Mouse (Mus musculus): Measurements from ENCODE around the gene Ceacam15.
"Not testable (repeated sequence)": the region's sequence is repeated elsewhere in the genome, so short reads cannot be mapped to it uniquely, and the experiment has no call there.

Gene Ceacam15

GRCm38 (mm10) chr7:16675605-16676004 is at the start of gene Ceacam15:
Ceacam15 (minus strand) TSS chr7:16675705.
- in situ Hi-C loops (cut with MboI; ENCODE audit: unreplicated experiment in 2 of 2) = no loop called here

DNA sequence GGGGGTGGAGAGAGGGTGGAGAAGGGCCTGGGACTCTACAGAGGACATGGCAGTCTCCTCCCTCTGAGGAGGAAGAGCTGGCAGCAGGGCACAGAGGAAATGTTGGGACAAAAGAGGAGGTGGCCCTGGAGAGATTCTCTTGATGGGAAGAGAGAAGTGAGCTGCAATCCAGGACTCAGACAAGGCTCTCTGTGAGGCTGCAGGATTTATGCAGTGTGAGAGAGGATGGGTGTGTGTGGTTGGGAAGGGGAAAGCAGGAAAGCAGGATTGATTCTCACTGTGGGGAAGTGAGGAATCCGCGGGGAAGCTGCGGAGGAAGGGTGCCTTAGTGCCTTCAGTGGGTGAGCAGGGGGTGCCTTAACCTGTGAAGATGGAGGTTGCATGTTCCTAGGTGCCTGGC is 47.0 kb upstream of the Ceacam15 start:
- in situ Hi-C loops (cut with MboI; ENCODE audit: unreplicated experiment in 2 of 2) = not testable (repeated sequence)

DNA sequence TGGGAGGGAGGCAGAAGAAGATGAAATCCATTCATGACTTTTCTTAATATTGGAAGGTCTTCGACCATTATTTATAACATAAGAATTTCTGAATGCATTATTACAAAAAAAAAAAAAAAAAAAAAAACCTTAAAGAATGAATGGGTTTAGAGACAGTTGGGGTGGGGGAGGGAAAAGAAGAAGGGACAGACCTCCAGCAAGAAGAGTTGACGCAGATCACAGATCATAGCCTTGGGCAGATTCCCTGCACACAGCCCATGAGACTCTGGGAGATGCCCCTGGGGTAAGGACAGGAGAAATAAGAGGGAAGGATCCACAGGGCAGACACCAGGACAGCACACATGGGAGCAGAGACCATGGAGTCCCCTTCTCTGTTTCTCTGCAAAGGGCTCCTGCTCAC is 46.1 kb upstream of the Ceacam15 start, which contains the start of gene Ceacam9:
Gene Ceacam9, plus strand, starts transcription at position 301 of the 400 bp plus-strand sequence.
- in situ Hi-C loops (cut with MboI; ENCODE audit: unreplicated experiment in 2 of 2) = no loop called here

- in situ Hi-C loops (cut with MboI; ENCODE audit: unreplicated experiment in 2 of 2) = not testable (repeated sequence)
Measured at GRCm38 (mm10) chr7:16716456-16717152, 41.1 kb upstream of the Ceacam15 start.

GRCm38 (mm10) chr7:16712633-16713415 is 37.3 kb upstream of the Ceacam15 start:
- in situ Hi-C loops (cut with MboI; ENCODE audit: unreplicated experiment in 2 of 2) = no loop called here

DNA sequence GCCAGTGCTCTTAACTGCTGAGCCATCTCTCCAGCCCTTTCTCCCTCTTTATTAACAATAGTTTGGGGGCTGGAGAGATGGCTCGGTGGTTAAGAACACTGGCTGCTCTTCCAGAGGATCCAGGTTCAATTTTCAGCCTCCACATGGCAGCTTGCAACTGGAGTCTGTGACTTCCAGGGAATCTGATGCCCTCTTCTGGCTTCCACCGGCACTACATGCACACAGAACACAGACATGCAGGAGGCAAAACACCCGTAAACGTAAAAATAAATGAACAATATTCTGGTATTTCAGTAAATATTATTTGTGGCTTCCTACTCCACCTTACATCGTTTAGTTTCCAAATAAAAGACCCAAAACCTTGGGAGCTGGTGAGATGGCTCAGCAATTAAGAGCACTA is 35.1 kb upstream of the Ceacam15 start:
- in situ Hi-C loops (cut with MboI; ENCODE audit: unreplicated experiment in 2 of 2) = no loop called here

DNA sequence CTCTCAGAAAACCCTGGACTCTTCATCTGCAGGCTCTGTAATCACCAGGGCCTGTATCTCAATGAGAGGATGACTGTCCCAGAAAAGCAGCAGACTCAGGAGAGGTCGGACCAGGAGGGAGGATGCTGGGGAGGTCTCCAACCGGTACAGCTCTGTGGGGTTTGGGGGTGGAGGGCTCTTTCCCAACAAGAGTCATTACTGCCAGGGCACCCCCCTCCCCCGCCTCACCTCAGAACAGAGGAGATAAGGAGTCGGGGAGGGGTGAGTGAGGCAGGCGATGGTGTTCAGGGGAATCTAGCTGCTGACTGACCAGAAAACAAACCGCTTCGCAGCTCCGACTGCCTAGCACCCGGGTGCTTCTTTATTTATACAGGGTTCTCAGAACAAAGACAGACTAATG is 32.7 kb upstream of the Ceacam15 start:
- in situ Hi-C loops (cut with MboI; ENCODE audit: unreplicated experiment in 2 of 2) = no loop called here

GRCm38 (mm10) chr7:16706385-16706784 is 30.9 kb upstream of the Ceacam15 start:
- in situ Hi-C loops (cut with MboI; ENCODE audit: unreplicated experiment in 2 of 2) = no loop called here

DNA sequence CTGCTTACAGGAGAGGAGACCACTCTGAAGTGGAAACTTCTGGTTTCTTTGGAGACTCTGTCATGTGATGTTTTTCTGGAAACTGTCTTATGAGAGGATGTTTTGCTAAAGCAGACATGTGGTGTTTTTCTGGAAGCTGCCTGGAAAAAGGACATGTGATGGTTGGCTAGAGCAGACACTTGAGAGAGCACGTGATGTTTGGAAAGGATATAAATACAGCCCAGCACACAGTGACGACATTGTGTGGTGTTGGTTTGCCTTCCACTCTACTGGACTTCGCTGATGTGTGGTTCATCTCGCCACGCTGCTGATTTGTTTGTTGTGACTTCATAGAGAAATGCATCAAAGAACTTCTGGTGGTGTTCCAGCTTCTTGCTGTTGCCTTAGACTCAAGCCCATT is 25.1 kb upstream of the Ceacam15 start:
- in situ Hi-C loops (cut with MboI; ENCODE audit: unreplicated experiment in 2 of 2) = no loop called here

GRCm38 (mm10) chr7:16699042-16699441 is 23.5 kb upstream of the Ceacam15 start:
- in situ Hi-C loops (cut with MboI; ENCODE audit: unreplicated experiment in 2 of 2) = loop anchor here (5.0 to 10.0 kb wide), 3 partner anchors 33 to 194 kb away; no protein-coding TSS in a partner anchor

DNA sequence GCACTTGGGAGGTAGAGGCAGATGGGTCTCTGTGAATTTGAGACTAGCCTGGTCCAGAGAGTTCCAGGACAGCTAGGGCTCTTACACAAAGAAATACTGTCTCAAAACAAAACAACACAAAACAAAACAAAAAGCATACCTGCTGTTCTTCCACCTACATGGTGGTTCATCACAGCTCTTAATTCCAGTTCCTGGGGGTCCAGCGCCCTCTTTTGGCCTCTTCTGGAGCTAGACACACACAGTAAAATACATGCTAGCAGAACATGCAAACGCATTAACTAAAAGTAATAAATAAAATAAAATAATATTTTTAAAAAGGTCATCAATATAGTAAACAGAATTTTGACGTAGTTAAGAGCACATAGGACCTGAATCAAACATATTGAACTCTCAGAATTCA is 19.5 kb upstream of the Ceacam15 start:
- in situ Hi-C loops (cut with MboI; ENCODE audit: unreplicated experiment in 2 of 2) = loop anchor here (5.0 to 10.0 kb wide), 3 partner anchors 37 to 190 kb away; no protein-coding TSS in a partner anchor

DNA sequence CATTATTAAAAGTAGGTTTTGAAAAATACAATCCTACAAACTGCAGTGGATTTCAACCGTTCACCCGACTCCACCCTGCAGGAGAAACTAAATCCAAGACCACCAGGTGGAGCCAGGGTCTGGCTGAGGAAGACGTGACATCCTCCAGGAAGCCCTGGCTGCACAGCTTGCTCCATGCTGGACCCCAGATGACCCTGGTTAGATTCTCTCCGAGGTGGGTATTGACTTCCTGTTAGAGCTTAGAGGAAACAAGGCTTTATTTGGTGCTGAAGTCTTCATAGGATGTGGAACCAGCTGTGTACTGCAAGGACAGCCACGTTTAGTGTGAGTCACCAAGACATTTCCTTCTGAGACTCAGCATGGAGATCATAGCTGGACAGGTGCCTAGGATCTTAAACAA is 13.7 kb upstream of the Ceacam15 start:
- in situ Hi-C loops (cut with MboI; ENCODE audit: unreplicated experiment in 2 of 2) = no loop called here

GRCm38 (mm10) chr7:16680194-16680593 is 4.7 kb upstream of the Ceacam15 start:
- in situ Hi-C loops (cut with MboI; ENCODE audit: unreplicated experiment in 2 of 2) = not testable (repeated sequence)

DNA sequence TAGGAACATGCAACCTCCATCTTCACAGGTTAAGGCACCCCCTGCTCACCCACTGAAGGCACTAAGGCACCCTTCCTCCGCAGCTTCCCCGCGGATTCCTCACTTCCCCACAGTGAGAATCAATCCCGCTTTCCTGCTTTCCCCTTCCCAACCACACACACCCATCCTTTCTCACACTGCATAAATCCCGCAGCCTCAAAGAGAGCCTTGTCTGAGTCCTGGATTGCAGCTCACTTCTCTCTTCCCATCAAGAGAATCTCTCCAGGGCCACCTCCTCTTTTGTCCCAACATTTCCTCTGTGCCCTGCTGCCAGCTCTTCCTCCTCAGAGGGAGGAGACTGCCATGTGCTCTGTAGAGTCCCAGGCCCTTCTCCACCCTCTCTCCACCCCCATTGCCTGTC is 806 bp downstream of the Ceacam15 start:
- in situ Hi-C loops (cut with MboI; ENCODE audit: unreplicated experiment in 2 of 2) = not testable (repeated sequence)

- in situ Hi-C loops (cut with MboI; ENCODE audit: unreplicated experiment in 2 of 2) = no loop called here
Measured at GRCm38 (mm10) chr7:16673823-16674222, 1.7 kb downstream of the Ceacam15 start.

GRCm38 (mm10) chr7:16668331-16668930 is 7.1 kb downstream of the Ceacam15 start:
- in situ Hi-C loops (cut with MboI; ENCODE audit: unreplicated experiment in 2 of 2) = not testable (repeated sequence)

GRCm38 (mm10) chr7:16644260-16644659 is 31.2 kb downstream of the Ceacam15 start:
- in situ Hi-C loops (cut with MboI; ENCODE audit: unreplicated experiment in 2 of 2) = no loop called here

DNA sequence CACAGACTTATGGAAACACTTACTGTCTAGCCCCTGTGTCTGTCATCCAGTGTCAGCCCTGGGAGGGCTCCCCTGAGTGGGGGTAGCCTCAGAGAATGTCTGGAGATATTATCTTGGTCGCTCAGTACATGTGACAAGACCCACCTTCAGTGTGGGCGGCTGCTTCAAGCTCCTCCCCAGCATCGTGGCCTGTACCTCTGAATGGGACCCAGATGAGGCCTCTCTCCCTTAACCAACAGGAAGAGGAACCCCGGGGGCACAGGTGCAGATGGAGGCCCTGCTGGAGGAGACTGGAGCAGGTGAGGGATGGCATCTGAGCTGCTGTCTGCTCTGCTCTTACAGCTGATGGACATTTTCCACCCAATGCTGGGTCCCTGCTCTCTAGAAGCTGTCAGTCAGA is 32.4 kb downstream of the Ceacam15 start:
- in situ Hi-C loops (cut with MboI; ENCODE audit: unreplicated experiment in 2 of 2) = not testable (repeated sequence)

GRCm38 (mm10) chr7:16639028-16639427 is 36.5 kb downstream of the Ceacam15 start:
- in situ Hi-C loops (cut with MboI; ENCODE audit: unreplicated experiment in 2 of 2) = loop anchor here in 1 of 2 experiments (5.0 to 10.0 kb wide), 2 partner anchors 246 to 273 kb away; no protein-coding TSS in a partner anchor

GRCm38 (mm10) chr7:16635116-16635515 is 40.4 kb downstream of the Ceacam15 start:
- in situ Hi-C loops (cut with MboI; ENCODE audit: unreplicated experiment in 2 of 2) = loop anchor here in 1 of 2 experiments (5.0 to 10.0 kb wide), 2 partner anchors 250 to 277 kb away; no protein-coding TSS in a partner anchor

- in situ Hi-C loops (cut with MboI; ENCODE audit: unreplicated experiment in 2 of 2) = loop anchor here (5.0 to 10.0 kb wide), 4 partner anchors 58 to 251 kb away; no protein-coding TSS in a partner anchor
Measured at GRCm38 (mm10) chr7:16633913-16634312, 41.6 kb downstream of the Ceacam15 start.
